Comparison of ENCODE assay signal across 14 mouse cellular contexts in the genomic region with DNA sequence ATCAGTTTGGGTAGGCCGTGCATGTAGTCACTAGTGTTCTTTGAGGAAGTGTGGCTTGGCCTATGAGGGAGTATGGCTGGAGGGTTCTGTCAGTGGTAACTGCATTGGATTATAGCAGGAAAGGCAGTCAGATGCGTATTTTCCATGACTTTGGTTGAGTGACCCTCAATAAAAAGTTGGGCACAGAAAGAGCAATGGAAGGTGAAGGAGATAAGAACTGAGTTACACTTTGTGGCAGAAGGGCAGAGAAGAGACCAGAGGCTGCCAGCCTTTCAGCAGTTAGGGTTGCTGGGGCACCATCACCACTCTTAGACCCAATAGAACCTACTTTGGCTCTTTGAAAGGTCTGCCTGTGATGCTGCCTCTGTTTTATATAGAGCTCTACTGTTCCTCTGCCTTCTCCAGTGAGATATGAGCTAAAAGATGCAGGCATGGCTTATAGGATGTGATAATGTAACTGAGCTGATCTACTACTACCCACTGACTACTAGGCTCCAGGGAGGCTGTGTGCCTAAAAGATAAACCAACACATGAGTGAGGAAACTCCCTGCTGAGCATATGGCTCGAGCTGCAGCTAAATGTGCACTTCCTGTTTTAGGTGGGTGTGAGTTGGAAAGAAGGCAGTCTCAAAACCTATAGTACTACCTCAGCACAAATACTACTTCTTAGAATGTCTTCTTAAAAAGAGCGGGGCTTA. TPM values are rescaled to one million over a fixed set of nuclear protein-coding genes. Genes with fewer than 3 reads are reported as not detected.
DNase-seq lines count a peak whose midpoint lies in the region; ATAC-seq and TF ChIP-seq lines count a peak whose summit lies in the region.
"Had no signal": no experiment of that assay in that cellular context is flagged by ENCODE, and none has a peak within 500 bp of the region (broad histone marks: within the 10 kb centered on the region; RNA-seq: fewer than 3 reads in every experiment).

No protein-coding gene starts in this region.

- no peak for ATAC-seq in CD4-positive, CD25-positive, alpha-beta regulatory T cell, adult 4 months
- ATAC-seq in granulocyte monocyte progenitor cell, adult 5-6 weeks (replicated peaks; ENCODE audit: poor library complexity, severe bottlenecking), result peak; percentile 58
- ATAC-seq in liver, postnatal 0 days, result peak; percentile 98
- no peak for ATAC-seq in activated CD4-positive, CD25-positive, alpha-beta regulatory T cell, adult 4 months
- no peak for ATAC-seq in forebrain, postnatal 0 days

- peak overlapping the region; percentile 21 for H3K9ac ChIP-seq in MEL (ENCODE audit: control insufficient read depth, low read depth, low read length, poor library complexity, severe bottlenecking)
- no peak overlapping the region for H3K9ac ChIP-seq in liver, postnatal 0 days (replicated peaks)
- H3K9ac ChIP-seq in forebrain, postnatal 0 days, result no peak overlapping the region

- WGBS in liver, postnatal 0 days (ENCODE audit: insufficient replicate concordance), result 48% methylated on average over 4 of the region's 4 CpGs
- 76% methylated on average over 4 of the region's 4 CpGs for WGBS in forebrain, postnatal 0 days

- TF ChIP-seq POLR2A in MEL (IDR thresholded peaks at IDR 0.05; ENCODE audit: control insufficient read depth in 1 of 2, insufficient read depth in 1 of 2, low read depth in 1 of 2, low read length in 2 of 2, poor library complexity in 1 of 2), result peak; percentile 39 to 82

- no peak overlapping the region for H3K4me2 ChIP-seq in liver, postnatal 0 days (ENCODE audit: low read depth, low read length)
- H3K4me2 ChIP-seq in forebrain, postnatal 0 days (ENCODE audit: low read depth), result no peak overlapping the region

- peak overlapping the region in 1 of 2 experiments; percentile 7; a peak in 1 of 4 replicates for H3K4me3 ChIP-seq in MEL (ENCODE audit: control insufficient read depth in 1 of 2, insufficient read depth in 1 of 2, low read depth in 2 of 2, low read length in 2 of 2)
- H3K4me3 ChIP-seq in liver, postnatal 0 days (ENCODE audit: low read depth, low read length), result no peak overlapping the region
- H3K4me3 ChIP-seq in forebrain, postnatal 0 days (ENCODE audit: low read depth, low read length), result no peak overlapping the region
- H3K4me3 ChIP-seq: erythroblast, embryonic 14.5 days had no signal

- peak; percentile 93 to 94 for TF ChIP-seq EP300 in MEL (IDR thresholded peaks at IDR 0.05; ENCODE audit: low read depth in 1 of 2, low read length in 2 of 2)
- peak; percentile 87 for TF ChIP-seq EP300 in liver, postnatal 0 days (IDR thresholded peaks at IDR 0.05; ENCODE audit: low read depth)

- no peak for TF ChIP-seq RAD21 in MEL (IDR thresholded peaks at IDR 0.05; ENCODE audit: low read depth, low read length)

- peaks cover 17 to 29% of the 10 kb centered on the region in 2 experiments for H3K4me1 ChIP-seq in MEL (ENCODE audit: control insufficient read depth in 1 of 2, insufficient read depth in 2 of 2, low read length in 2 of 2)
- peaks cover 15% of the 10 kb centered on the region for H3K4me1 ChIP-seq in liver, postnatal 0 days (ENCODE audit: insufficient read depth)
- H3K4me1 ChIP-seq in forebrain, postnatal 0 days (ENCODE audit: insufficient read depth), result no peaks in the 10 kb centered on the region

- H3K9me3 ChIP-seq in MEL (replicated peaks; ENCODE audit: insufficient read depth, low read length), result no peaks in the 10 kb centered on the region
- H3K9me3 ChIP-seq in liver, postnatal 0 days (ENCODE audit: low read length), result no peaks in the 10 kb centered on the region
- H3K9me3 ChIP-seq in forebrain, postnatal 0 days (ENCODE audit: low read length), result no peaks in the 10 kb centered on the region

- H3K79me2 ChIP-seq in MEL (ENCODE audit: control insufficient read depth, insufficient read depth, low read length, poor library complexity), result no peaks in the 10 kb centered on the region

- H3K27ac ChIP-seq in MEL (ENCODE audit: control insufficient read depth, low read depth, low read length), result peak overlapping the region; percentile 90
- H3K27ac ChIP-seq in liver, postnatal 0 days (ENCODE audit: low read depth), result peak overlapping the region; percentile 63; the same call in 1 of the 2 replicates
- H3K27ac ChIP-seq in forebrain, postnatal 0 days (ENCODE audit: low read depth, low read length), result no peak overlapping the region

- TF ChIP-seq CTCF in MEL (IDR thresholded peaks at IDR 0.05 in 2 of 3, conservative IDR thresholded peaks at IDR 0.05 in 1 of 3; ENCODE audit: control insufficient read depth in 1 of 3, insufficient read depth in 1 of 3, low read depth in 2 of 3, low read length in 3 of 3, poor library complexity in 1 of 3, severe bottlenecking in 1 of 3), result no peak
- no peak for TF ChIP-seq CTCF in liver, postnatal 0 days (IDR thresholded peaks at IDR 0.05; ENCODE audit: low read depth)
- no peak for TF ChIP-seq CTCF in forebrain, postnatal 0 days (IDR thresholded peaks at IDR 0.05; ENCODE audit: low read depth)

- DNase-seq in CD4-positive, CD25-positive, alpha-beta regulatory T cell, adult 2 months (ENCODE audit: low read depth, low spot score), result peak; percentile 9
- peak; percentile 96 for DNase-seq in MEL (ENCODE audit: low read depth, low spot score)
- DNase-seq in liver, postnatal 0 days, result no peak
- no peak for DNase-seq in embryo, embryonic 9.5 days (ENCODE audit: extremely low spot score)
- no peak for DNase-seq in forebrain, postnatal 0 days
- DNase-seq: adrenal gland, postnatal 36 days; cerebellum, postnatal 25 days; gastrocnemius, postnatal 14 days; retina, postnatal 1 day; thymus, adult 18-20 months had no signal

- H3K27me3 ChIP-seq in MEL (ENCODE audit: control insufficient read depth in 1 of 2, insufficient read depth in 2 of 2, low read length in 2 of 2), result no peaks in the 10 kb centered on the region
- no peaks in the 10 kb centered on the region for H3K27me3 ChIP-seq in liver, postnatal 0 days (ENCODE audit: insufficient read depth, low read length)
- no peaks in the 10 kb centered on the region for H3K27me3 ChIP-seq in forebrain, postnatal 0 days (ENCODE audit: insufficient read depth, low read length)

- peaks cover 0 to 27% of the 10 kb centered on the region in 2 experiments; a peak in 2 of 4 replicates for H3K36me3 ChIP-seq in MEL (ENCODE audit: control insufficient read depth in 1 of 2, insufficient read depth in 2 of 2, low read length in 2 of 2)
- H3K36me3 ChIP-seq in liver, postnatal 0 days (replicated peaks; ENCODE audit: insufficient read depth, low read length), result no peaks in the 10 kb centered on the region
- H3K36me3 ChIP-seq in forebrain, postnatal 0 days (ENCODE audit: insufficient read depth), result no peaks in the 10 kb centered on the region

TF ChIP-seq in MEL, 35 proteins besides CTCF, POLR2A, EP300 and RAD21 (continues in another document):
- TF ChIP-seq MAZ (IDR thresholded peaks at IDR 0.05; ENCODE audit: low read depth, low read length) (no peak), KAT2A (conservative IDR thresholded peaks at IDR 0.05; ENCODE audit: low read depth, low read length) (no peak), USF1 (IDR thresholded peaks at IDR 0.05; ENCODE audit: low read depth, low read length) (no peak), BHLHE40 (IDR thresholded peaks at IDR 0.05; ENCODE audit: borderline replicate concordance, low read depth, low read length) (peak; percentile 65; the same call in 1 of the 2 replicates), CHD2 (IDR thresholded peaks at IDR 0.05; ENCODE audit: low read length) (no peak), ZNF384 (IDR thresholded peaks at IDR 0.05; ENCODE audit: low read depth, low read length) (no peak), MYB (IDR thresholded peaks at IDR 0.05; ENCODE audit: low read depth, low read length) (0 out of 2 replicates have a peak, but pooled peaks have one; percentile 32), MEF2A (IDR thresholded peaks at IDR 0.05; ENCODE audit: extremely low read depth, insufficient replicate concordance, low read depth, low read length, poor library complexity, severe bottlenecking) (no peak), ELF1 (IDR thresholded peaks at IDR 0.05; ENCODE audit: low read depth, low read length) (peak; percentile 84), NELFE (IDR thresholded peaks at IDR 0.05; ENCODE audit: low read depth, low read length) (peak; percentile 65), NRF1 (IDR thresholded peaks at IDR 0.05; ENCODE audit: insufficient read depth, low read depth, low read length, poor library complexity, severe bottlenecking) (no peak), ETS1 (IDR thresholded peaks at IDR 0.05; ENCODE audit: low read depth, low read length) (peak; percentile 97), GATA1 (IDR thresholded peaks at IDR 0.05; ENCODE audit: low read depth, low read length) (peak; percentile 94), MYC (IDR thresholded peaks at IDR 0.05; ENCODE audit: low read depth, low read length) (peak; percentile 94; the same call in 1 of the 2 replicates)

RNA-seq across cellular contexts. Expression of gene Epm2a, which starts 19.9 kb away (rescaled TPM):
- polyA plus RNA-seq in CD4-positive, CD25-positive, alpha-beta regulatory T cell, adult 4 months (2017; shearing (Covaris generic)), result not detected
- 0.29 and 0.31 TPM in 2 replicates for total RNA-seq in MEL (2012; rRNA removed)
- under 1 TPM in 1 of 2 experiments, not detected in 1; 0.25 TPM for polyA plus RNA-seq in MEL (2012; ENCODE audit: insufficient read depth in 1 of 2, insufficient read length in 2 of 2, low read depth in 1 of 2, low replicate concordance in 2 of 2, missing spikeins in 1 of 2)
- total RNA-seq in granulocyte monocyte progenitor cell, adult 5-6 weeks (2014; fragmentation: Nextera tagmentation), result 1.9 and 3.6 TPM in 2 replicates
- total RNA-seq in granulocyte monocyte progenitor cell, adult 5-6 weeks (2017), result 3.7 and 4.3 TPM in 2 replicates
- polyA plus RNA-seq in liver, postnatal 0 days (2015; fragmentation: Nextera tagmentation; extraction: Ambion mirVana), result 0.11 and 0.36 TPM in 2 replicates
- not detected for polyA plus RNA-seq in activated CD4-positive, CD25-positive, alpha-beta regulatory T cell, adult 4 months (2017; shearing (Covaris generic))
- total RNA-seq in forebrain, postnatal 0 days (2014; rRNA removed), result 25.5 and 35.7 TPM in 2 replicates
- polyA plus RNA-seq in forebrain, postnatal 0 days (2015; fragmentation: Nextera tagmentation; extraction: Ambion mirVana), result 1.3 and 2.8 TPM in 2 replicates
- polyA plus RNA-seq: erythroblast, embryonic 14.5 days had no signal

RNA-seq across cellular contexts. Expression of gene Fbxo30, which starts 42.2 kb away (rescaled TPM):
- polyA plus RNA-seq in CD4-positive, CD25-positive, alpha-beta regulatory T cell, adult 4 months (2017; shearing (Covaris generic)), result 1 to 10 TPM; 1.2 to 1.6 TPM
- total RNA-seq in MEL (2012; rRNA removed), result 10.1 and 12.2 TPM in 2 replicates
- 10 to 100 TPM in 1 of 2 experiments, not detected in 1; 10.8 TPM for polyA plus RNA-seq in MEL (2012; ENCODE audit: insufficient read depth in 1 of 2, insufficient read length in 2 of 2, low read depth in 1 of 2, low replicate concordance in 2 of 2, missing spikeins in 1 of 2)
- total RNA-seq in granulocyte monocyte progenitor cell, adult 5-6 weeks (2014; fragmentation: Nextera tagmentation), result 6.7 and 8.5 TPM in 2 replicates
- total RNA-seq in granulocyte monocyte progenitor cell, adult 5-6 weeks (2017), result 14.6 and 14.7 TPM in 2 replicates
- 19.5 TPM in 2 replicates for polyA plus RNA-seq in liver, postnatal 0 days (2015; fragmentation: Nextera tagmentation; extraction: Ambion mirVana)
- polyA plus RNA-seq in activated CD4-positive, CD25-positive, alpha-beta regulatory T cell, adult 4 months (2017; shearing (Covaris generic)), result 1 to 10 TPM; 1.1 to 1.5 TPM
- total RNA-seq in forebrain, postnatal 0 days (2014; rRNA removed), result 9.3 and 12.8 TPM in 2 replicates
- polyA plus RNA-seq in forebrain, postnatal 0 days (2015; fragmentation: Nextera tagmentation; extraction: Ambion mirVana), result 4.1 and 7.9 TPM in 2 replicates

Comparison
In these comparisons a context has a peak if more than half of its experiments do, and no peak if none do; other contexts are left out.
1. DNase-seq: peak in CD4-positive, CD25-positive, alpha-beta regulatory T cell, adult 2 months (single experiment) and MEL (single experiment); none in liver, postnatal 0 days (single experiment), embryo, embryonic 9.5 days (single experiment) and forebrain, postnatal 0 days (single experiment).
2. ATAC-seq: peak in granulocyte monocyte progenitor cell, adult 5-6 weeks (single experiment) and liver, postnatal 0 days (single experiment); none in CD4-positive, CD25-positive, alpha-beta regulatory T cell, adult 4 months (single experiment), activated CD4-positive, CD25-positive, alpha-beta regulatory T cell, adult 4 months (single experiment) and forebrain, postnatal 0 days (single experiment).